Mouse (Mus musculus) forebrain, embryonic 14.5 days (tissue): Measurements from ENCODE around the gene Brsk1. TPM values are rescaled to one million over a fixed set of nuclear protein-coding genes. Genes with fewer than 3 reads are reported as not detected.

ENCODE experiments used
- ATAC-seq: fragments of 200-750 bp; cut with Nextera tagmentation; 2 replicates; pipeline ENCODE4 v1.8.0; 2017; ENCODE audit warnings: mild to moderate bottlenecking, moderate library complexity
- DNase-seq: peaks from one replicate; pipeline ENCODE4 v3.0.0-alpha.2; 2015; ENCODE audit warnings: low spot score
- H3K27ac ChIP-seq: fragments of 300-500 bp; sonication (generic); 2 replicates; pipeline ENCODE4 v1.5.1; 2014; ENCODE audit warnings: low read depth, mild to moderate bottlenecking, control low read depth, low read length, moderate library complexity
- H3K27me3 ChIP-seq: fragments of 300-500 bp; sonication (generic); replicated peaks from 2 replicates; pipeline ENCODE4 v1.6.1; 2014; ENCODE audit warnings: low read length, control low read depth, mixed read lengths; ENCODE audit not compliant: control insufficient read depth, insufficient read depth
- H3K36me3 ChIP-seq: fragments of 300-500 bp; sonication (generic); 2 replicates; pipeline ENCODE4 v1.6.1; 2014; ENCODE audit warnings: low read length, control low read depth; ENCODE audit not compliant: control insufficient read depth, insufficient read depth
- H3K4me1 ChIP-seq: fragments of 300-500 bp; sonication (generic); 2 replicates; pipeline ENCODE4 v1.6.1; 2014; ENCODE audit warnings: antibody characterized with exemption, low read length, control low read depth; ENCODE audit not compliant: control insufficient read depth, insufficient read depth
- H3K4me2 ChIP-seq: fragments of 300-500 bp; sonication (generic); 2 replicates; pipeline ENCODE4 v1.6.1; 2014; ENCODE audit warnings: mild to moderate bottlenecking, control low read depth, low read length
- H3K4me3 ChIP-seq: fragments of 300-500 bp; sonication (generic); 2 replicates; pipeline ENCODE4 v1.5.1; 2014; ENCODE audit warnings: low read depth, low read length, control low read depth
- H3K9ac ChIP-seq: fragments of 300-500 bp; sonication (generic); 2 replicates; pipeline ENCODE4 v1.6.1; 2014; ENCODE audit warnings: mild to moderate bottlenecking, low read length, control low read depth, moderate library complexity
- H3K9me3 ChIP-seq: fragments of 300-500 bp; sonication (generic); replicated peaks from 2 replicates; pipeline ENCODE4 v1.6.1; 2016; ENCODE audit warnings: low read length, control low read depth, mixed read lengths; ENCODE audit not compliant: control insufficient read depth
- WGBS: fragments of 180-500 bp; shearing (Covaris S2); extraction: QIAGEN DNeasy Blood & Tissue Kit; methylation state at CpG from one replicate; pipeline ENCODE4 v1.1.7; 2014; 5-methylcytosine and 5-hydroxymethylcytosine counted together
- polyA plus RNA-seq: library from polyadenylated mRNA; unstranded; fragments of >200 nt; fragmentation: Nextera tagmentation; extraction: Ambion mirVana; gene quantifications from 2 replicates; pipeline ENCODE4 v1.2.1, GENCODE M21; 2014

The Brsk1 gene
- polyA plus RNA-seq, 1 experiment from 2014 or later = 8.0 TPM

- H3K27me3 ChIP-seq = no peaks in the 10 kb centered on the region
- no peaks in the 10 kb centered on the region for H3K9me3 ChIP-seq
- ATAC-seq (no peak), DNase-seq (no peak)
- peaks cover 10% of the 10 kb centered on the region; the same call in 1 of the 2 replicates for H3K36me3 ChIP-seq
- no peak overlapping the region for H3K9ac ChIP-seq
- peaks cover 21% of the 10 kb centered on the region for H3K4me1 ChIP-seq
- WGBS = 84% methylated on average over 5 of the region's 5 CpGs
- H3K4me2 ChIP-seq = no peak overlapping the region
- H3K4me3 ChIP-seq = no peak overlapping the region
- no peak overlapping the region for H3K27ac ChIP-seq
Observed at GRCm38 (mm10) chr7:4653351-4653750, 37.1 kb upstream of the Brsk1 start.

DNA sequence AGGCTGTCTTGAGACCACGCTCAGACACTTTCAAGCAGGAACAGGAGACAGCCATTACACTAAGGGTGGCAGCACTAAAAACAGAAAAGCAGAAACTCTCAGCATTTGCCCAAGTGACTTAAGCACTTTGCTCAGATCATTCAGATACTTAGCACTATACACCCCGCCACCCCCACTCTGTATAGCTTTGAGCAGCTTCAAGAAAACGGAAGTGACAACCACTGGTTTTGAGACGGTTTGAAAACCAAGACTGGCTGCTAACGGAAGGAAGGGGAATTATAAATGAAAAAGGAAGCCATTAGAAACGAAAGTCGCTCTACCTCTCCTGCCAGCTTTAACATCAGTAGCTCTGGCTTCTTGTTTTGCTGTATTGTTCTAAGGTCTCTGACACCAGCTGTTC is 36.6 kb upstream of the Brsk1 start:
- no peak overlapping the region for H3K4me2 ChIP-seq
- peaks cover 21% of the 10 kb centered on the region for H3K4me1 ChIP-seq
- H3K9ac ChIP-seq = no peak overlapping the region
- H3K9me3 ChIP-seq = no peaks in the 10 kb centered on the region
- H3K27me3 ChIP-seq = no peaks in the 10 kb centered on the region
- H3K27ac ChIP-seq = no peak overlapping the region
- WGBS = 90% methylated on average over 7 of the region's 7 CpGs
- ATAC-seq (no peak), DNase-seq (no peak)
- H3K4me3 ChIP-seq = no peak overlapping the region
- H3K36me3 ChIP-seq = peaks cover 10% of the 10 kb centered on the region; the same call in 1 of the 2 replicates

DNA sequence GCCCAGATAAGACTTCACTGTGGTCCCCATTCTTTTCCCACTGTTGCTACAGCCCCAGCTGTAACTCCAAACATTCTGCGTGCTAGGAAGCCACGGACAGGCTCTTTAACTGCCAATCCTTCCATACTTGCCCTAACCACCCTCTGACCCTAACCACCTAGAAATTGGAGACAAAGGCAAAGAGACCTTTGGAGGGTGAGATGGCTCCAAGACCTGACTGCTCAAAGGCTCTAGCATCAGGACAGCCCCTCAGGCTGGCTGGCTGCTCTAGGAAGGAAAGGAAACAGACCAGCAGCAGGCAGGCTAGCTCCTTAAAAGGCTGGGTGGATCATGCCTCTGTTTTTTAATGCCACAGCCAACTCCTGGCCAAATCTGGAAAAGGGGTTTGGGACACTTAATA is 36.2 kb upstream of the Brsk1 start:
- WGBS = 92% methylated on average over 2 of the region's 2 CpGs
- ATAC-seq = no peak
- Histone ChIP-seq H3K9me3 (no peaks in the 10 kb centered on the region), H3K9ac (peak overlapping the region; percentile 5; the same call in 1 of the 2 replicates), H3K4me2 (no peak overlapping the region), H3K4me1 (peaks cover 21% of the 10 kb centered on the region), H3K27me3 (no peaks in the 10 kb centered on the region), H3K27ac (no peak overlapping the region), H3K36me3 (peaks cover 10% of the 10 kb centered on the region; the same call in 1 of the 2 replicates), H3K4me3 (no peak overlapping the region)
- DNase-seq = no peak

DNA sequence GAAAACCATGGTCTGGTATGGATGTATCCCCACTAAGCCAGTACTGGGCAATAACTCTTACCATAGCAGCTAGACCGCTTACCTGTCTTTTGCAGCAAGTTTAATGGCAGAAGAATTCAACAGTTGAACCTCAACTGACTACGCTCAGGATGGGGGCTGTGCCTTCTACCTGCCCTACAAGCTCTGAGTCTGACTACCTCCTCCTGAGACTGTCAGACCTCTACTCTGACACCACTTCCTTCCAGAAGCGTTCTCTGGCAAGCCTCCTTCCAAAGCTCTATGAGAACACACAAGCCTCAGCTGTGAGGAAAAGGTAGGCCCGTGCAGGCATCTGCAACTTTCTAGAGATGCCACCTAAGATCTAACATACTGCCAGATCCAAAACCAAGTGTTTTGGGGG is 35.0 kb upstream of the Brsk1 start:
- peaks cover 27% of the 10 kb centered on the region for H3K4me1 ChIP-seq
- no peaks in the 10 kb centered on the region for H3K9me3 ChIP-seq
- H3K27ac ChIP-seq = no peak overlapping the region
- H3K4me2 ChIP-seq = no peak overlapping the region
- H3K27me3 ChIP-seq = no peaks in the 10 kb centered on the region
- no peak for ATAC-seq
- H3K36me3 ChIP-seq = peaks cover 10% of the 10 kb centered on the region; the same call in 1 of the 2 replicates
- WGBS = 93% methylated on average over 4 of the region's 4 CpGs
- H3K4me3 ChIP-seq = no peak overlapping the region
- no peak for DNase-seq
- H3K9ac ChIP-seq = no peak overlapping the region

DNA sequence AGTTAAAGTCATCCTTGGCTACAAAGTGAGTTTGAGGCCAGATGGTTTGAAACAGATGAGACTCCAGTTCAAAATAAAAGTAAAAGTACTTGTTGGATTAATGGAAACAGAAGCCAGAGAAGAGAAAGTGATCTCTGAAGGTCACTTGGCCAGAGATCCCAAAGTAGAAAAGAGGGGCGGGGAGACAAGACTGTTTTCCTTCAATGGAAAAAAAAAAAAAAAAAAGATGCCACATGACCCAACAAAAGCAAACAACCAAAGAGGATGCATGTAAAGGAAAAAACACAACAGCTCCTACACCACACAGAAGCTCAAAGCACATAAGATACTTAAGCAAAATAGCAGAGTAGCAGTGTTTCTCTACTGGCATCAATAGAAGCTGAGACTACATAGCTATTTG is 34.5 kb upstream of the Brsk1 start:
- no peak for DNase-seq
- Histone ChIP-seq H3K4me3 (no peak overlapping the region), H3K4me1 (peaks cover 29% of the 10 kb centered on the region), H3K9me3 (no peaks in the 10 kb centered on the region), H3K36me3 (peaks cover 10% of the 10 kb centered on the region; the same call in 1 of the 2 replicates), H3K9ac (no peak overlapping the region; the same call in 1 of the 2 replicates), H3K27me3 (no peaks in the 10 kb centered on the region), H3K27ac (no peak overlapping the region), H3K4me2 (no peak overlapping the region)
- WGBS = 86% methylated on average over 1 of the region's 1 CpGs
- ATAC-seq = no peak

DNA sequence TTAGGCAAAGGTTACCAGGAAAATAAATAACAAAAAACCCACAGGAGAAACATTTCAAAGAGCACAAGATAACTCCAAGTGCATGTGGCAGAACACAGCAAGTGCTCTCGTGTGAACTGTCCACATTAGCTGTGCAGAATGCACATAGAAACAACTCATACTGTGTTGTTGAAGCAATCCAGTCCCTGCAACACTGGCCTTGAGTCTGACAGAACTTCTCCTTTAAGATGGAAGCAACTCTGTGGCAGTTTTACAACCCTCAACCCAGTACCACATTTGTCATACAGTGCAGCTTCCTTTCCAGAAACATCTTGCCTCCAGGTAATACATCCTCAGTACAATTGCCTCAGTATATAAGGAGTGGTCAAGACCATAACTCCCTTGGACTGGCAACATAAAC is 33.6 kb upstream of the Brsk1 start:
- Histone ChIP-seq H3K4me2 (peak overlapping the region; percentile 92), H3K27me3 (no peaks in the 10 kb centered on the region), H3K9me3 (no peaks in the 10 kb centered on the region), H3K4me1 (peaks cover 29% of the 10 kb centered on the region), H3K4me3 (0 out of 2 replicates have a peak overlapping the region, but pooled peaks have one; percentile 80), H3K27ac (no peak overlapping the region), H3K36me3 (peaks cover 5% of the 10 kb centered on the region; the same call in 1 of the 2 replicates), H3K9ac (peak overlapping the region; percentile 93)
- DNase-seq (no peak), ATAC-seq (no peak)
- 65% methylated on average over 1 of the region's 1 CpGs for WGBS

- H3K27ac ChIP-seq = no peak overlapping the region
- peak overlapping the region; percentile 93 for H3K9ac ChIP-seq
- DNase-seq (no peak), ATAC-seq (no peak)
- H3K9me3 ChIP-seq = no peaks in the 10 kb centered on the region
- H3K4me3 ChIP-seq = peak overlapping the region; percentile 80
- WGBS = 52% methylated on average over 9 of the region's 9 CpGs
- H3K4me2 ChIP-seq = peak overlapping the region; percentile 92
- peaks cover 12% of the 10 kb centered on the region; the same call in 1 of the 2 replicates for H3K36me3 ChIP-seq
- peaks cover 29% of the 10 kb centered on the region for H3K4me1 ChIP-seq
- H3K27me3 ChIP-seq = no peaks in the 10 kb centered on the region
Observed at GRCm38 (mm10) chr7:4657521-4658127, 32.8 kb upstream of the Brsk1 start.

DNA sequence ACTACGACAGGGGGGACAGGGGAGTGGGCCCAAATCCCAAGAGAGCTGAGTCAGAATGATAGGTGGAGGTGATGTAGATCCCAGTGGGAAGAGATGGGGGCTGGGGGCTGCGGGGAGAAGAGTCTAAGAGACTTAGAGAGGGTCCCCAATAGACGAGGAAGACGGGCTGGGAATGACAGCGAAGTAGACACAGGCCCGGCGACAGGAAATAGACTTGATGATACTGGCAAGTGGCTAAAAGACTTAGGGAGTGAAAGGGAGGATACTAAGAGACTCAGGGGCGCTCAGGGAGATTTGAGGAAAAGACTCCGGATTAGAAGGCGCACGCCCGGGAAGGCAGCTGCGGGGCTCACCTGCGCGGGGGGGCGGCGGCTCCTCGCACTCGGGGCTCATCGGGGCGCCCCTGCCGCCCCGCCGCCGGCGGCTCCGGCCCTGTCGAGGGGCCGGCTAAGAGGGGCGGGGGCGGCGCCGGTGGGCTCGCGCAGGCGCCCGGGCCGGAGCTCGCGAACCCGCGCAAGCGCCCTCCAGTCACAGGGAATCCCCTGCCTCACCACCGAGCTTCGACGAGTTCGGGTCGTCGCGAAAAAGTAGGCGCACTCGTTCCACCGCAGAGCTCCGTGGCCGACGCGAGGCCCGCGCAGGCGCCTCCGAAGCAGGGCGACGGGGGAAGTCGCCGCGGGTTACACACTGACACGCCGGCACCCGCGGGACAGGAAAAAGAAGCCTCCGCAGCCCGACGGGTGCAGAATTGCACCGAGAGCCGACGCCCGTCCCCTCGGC is 32.1 kb upstream of the Brsk1 start:
- peak overlapping the region; percentile 93 for H3K9ac ChIP-seq
- H3K4me1 ChIP-seq = peaks cover 29% of the 10 kb centered on the region
- H3K27me3 ChIP-seq = no peaks in the 10 kb centered on the region
- peaks cover 14% of the 10 kb centered on the region; the same call in 1 of the 2 replicates for H3K36me3 ChIP-seq
- peak overlapping the region; percentile 97 for H3K27ac ChIP-seq
- H3K9me3 ChIP-seq = no peaks in the 10 kb centered on the region
- peak overlapping the region; percentile 80 for H3K4me3 ChIP-seq
- H3K4me2 ChIP-seq = peak overlapping the region; percentile 92
- DNase-seq (peak; percentile 53), ATAC-seq (peak; percentile 74)
- WGBS = under 1% methylated on average over 70 of the region's 78 CpGs
